Mouse (Mus musculus) midbrain, postnatal 0 days (tissue): ENCODE data around the gene Macrod1. TPM values are rescaled to one million over a fixed set of nuclear protein-coding genes. Genes with fewer than 3 reads are reported as not detected.
A peak's percentile ranks its signal among the peaks of the same experiment; 100 is the strongest.

ENCODE experiments used
- ATAC-seq: fragments of 200-750 bp; cut with Nextera tagmentation; 2 replicates; pipeline ENCODE4 v1.8.0; 2017; ENCODE audit warnings: moderate number of reproducible peaks, mild to moderate bottlenecking, moderate TSS enrichment, moderate library complexity; ENCODE audit not compliant: low FRiP score
- DNase-seq: peaks from one replicate; pipeline ENCODE4 v3.0.0-alpha.2; 2015; ENCODE audit warnings: low spot score
- H3K27ac ChIP-seq: fragments of 300-500 bp; sonication (generic); 2 replicates; pipeline ENCODE4 v1.5.1; 2014; ENCODE audit warnings: low read depth, mild to moderate bottlenecking, low read length, mixed read lengths
- H3K27me3 ChIP-seq: fragments of 300-500 bp; sonication (generic); 2 replicates; pipeline ENCODE4 v1.6.1; 2014; ENCODE audit warnings: low read length, control low read depth, mixed read lengths; ENCODE audit not compliant: insufficient read depth
- H3K36me3 ChIP-seq: fragments of 300-500 bp; sonication (generic); 2 replicates; pipeline ENCODE4 v1.6.1; 2014; ENCODE audit warnings: low read length, control low read depth, mixed read lengths; ENCODE audit not compliant: insufficient read depth
- H3K4me1 ChIP-seq: fragments of 300-500 bp; sonication (generic); 2 replicates; pipeline ENCODE4 v1.6.1; 2014; ENCODE audit warnings: mild to moderate bottlenecking, control low read depth, antibody characterized with exemption, low read length, mixed read lengths; ENCODE audit not compliant: insufficient read depth
- H3K4me2 ChIP-seq: fragments of 300-500 bp; sonication (generic); 2 replicates; pipeline ENCODE4 v1.6.1; 2014; ENCODE audit warnings: low read depth, mild to moderate bottlenecking, low read length, mixed read lengths; ENCODE audit not compliant: poor library complexity, severe bottlenecking
- H3K4me3 ChIP-seq: fragments of 300-500 bp; sonication (generic); 2 replicates; pipeline ENCODE4 v1.5.1; 2014; ENCODE audit warnings: low read depth, mild to moderate bottlenecking, low read length, moderate library complexity
- H3K9ac ChIP-seq: fragments of 300-500 bp; sonication (generic); replicated peaks from 2 replicates; pipeline ENCODE4 v1.6.1; 2014; ENCODE audit warnings: mild to moderate bottlenecking, low read length, moderate library complexity, mixed read lengths; ENCODE audit not compliant: poor library complexity, severe bottlenecking
- H3K9me3 ChIP-seq: fragments of 300-500 bp; sonication (generic); 2 replicates; pipeline ENCODE4 v1.6.1; 2016; ENCODE audit warnings: low read length, control low read depth
- CTCF ChIP-seq: IDR thresholded peaks from 2 replicates; pipeline ENCODE4 v1.5.1; 2016; ENCODE audit warnings: antibody characterized with exemption, mild to moderate bottlenecking
- WGBS: fragments of 180-500 bp; shearing (Covaris S2); extraction: QIAGEN DNeasy Blood & Tissue Kit; methylation state at CpG from one replicate; pipeline ENCODE4 v1.1.7; 2014; 5-methylcytosine and 5-hydroxymethylcytosine counted together
- polyA plus RNA-seq: library from polyadenylated mRNA; unstranded; fragments of >200 nt; fragmentation: Nextera tagmentation; extraction: Ambion mirVana; gene quantifications from 2 replicates; pipeline ENCODE4 v1.2.1, GENCODE M21; 2015
- total RNA-seq: library from RNA; depleted of rRNA; stranded (reverse); fragments of >200 nt; gene quantifications from 2 replicates; pipeline ENCODE4 v1.2.3, GENCODE M21; 2014

Gene Macrod1
- total and polyA plus RNA-seq, 2 experiments from 2014 or later = 1.4 to 6.2 TPM

DNA sequence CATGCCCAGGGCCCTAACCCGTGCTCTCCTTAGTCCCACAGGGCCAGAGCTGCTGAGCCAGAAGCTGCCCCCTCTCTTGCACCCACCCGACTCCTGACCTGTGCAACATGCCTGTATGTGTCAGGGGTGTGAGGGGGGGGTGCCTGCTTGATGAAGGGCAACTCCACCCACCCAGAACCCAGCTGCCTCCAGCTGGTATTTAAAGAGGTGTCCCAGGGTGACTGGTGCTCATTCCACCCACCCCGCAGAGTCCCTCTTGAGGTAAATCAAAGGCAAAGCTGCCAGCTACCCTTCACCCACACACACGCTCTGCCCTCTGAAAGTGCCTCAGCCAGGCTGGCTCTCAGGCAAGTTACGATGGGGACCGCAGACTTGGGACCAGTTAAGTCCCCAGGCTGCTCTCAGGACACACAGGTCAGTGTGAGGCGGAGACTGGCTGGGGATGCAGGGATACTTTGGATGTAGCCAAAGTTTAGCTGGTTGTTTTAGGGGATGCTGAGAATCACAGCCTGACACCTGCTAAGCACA is 92.6 kb downstream of the Macrod1 start:
- H3K4me1 ChIP-seq = no peaks in the 10 kb centered on the region; the same call in 1 of the 2 replicates
- no peak overlapping the region for H3K27ac ChIP-seq
- 0 out of 2 replicates have a peak overlapping the region, but pooled peaks have one; percentile 29 for H3K9ac ChIP-seq
- no peak for ATAC-seq
- no peak for DNase-seq
- no peak overlapping the region for H3K4me2 ChIP-seq
- WGBS = 64% methylated on average over 7 of the region's 7 CpGs
- no peaks in the 10 kb centered on the region for H3K36me3 ChIP-seq
- TF ChIP-seq CTCF = no peak
- H3K4me3 ChIP-seq = no peak overlapping the region
- H3K27me3 ChIP-seq = no peaks in the 10 kb centered on the region
- H3K9me3 ChIP-seq = no peaks in the 10 kb centered on the region

DNA sequence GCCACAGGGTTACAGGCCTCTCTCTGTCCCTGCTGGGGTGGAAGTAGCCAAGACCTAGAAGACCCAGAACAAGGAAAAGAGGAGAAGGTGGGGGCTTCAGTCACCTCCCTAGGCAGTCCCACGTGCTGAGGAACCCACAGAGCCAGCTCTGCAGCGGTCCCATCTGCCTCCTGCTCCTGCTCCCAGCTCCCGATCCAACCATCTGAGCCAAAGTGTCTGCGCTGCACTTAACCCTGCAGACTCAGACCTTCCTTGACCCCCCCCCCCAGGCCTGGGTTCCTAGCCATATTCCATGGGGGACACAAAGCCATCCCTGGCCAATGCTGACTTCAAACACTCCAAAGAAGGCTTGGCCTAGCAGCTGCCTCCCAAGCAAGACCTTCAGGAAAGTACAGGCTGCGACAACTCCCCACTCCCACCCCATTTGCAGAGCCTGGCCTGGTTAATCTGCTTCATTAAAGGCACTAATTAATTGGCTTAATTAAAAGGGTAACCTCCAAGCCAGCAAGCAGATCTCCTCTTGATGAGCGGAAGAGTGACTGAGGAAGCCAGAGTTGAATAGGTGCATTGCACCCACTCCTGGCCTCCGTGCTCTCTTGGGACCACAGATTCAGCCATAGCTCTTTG is 94.8 kb downstream of the Macrod1 start:
- WGBS = 77% methylated on average over 7 of the region's 7 CpGs
- no peak for DNase-seq

DNA sequence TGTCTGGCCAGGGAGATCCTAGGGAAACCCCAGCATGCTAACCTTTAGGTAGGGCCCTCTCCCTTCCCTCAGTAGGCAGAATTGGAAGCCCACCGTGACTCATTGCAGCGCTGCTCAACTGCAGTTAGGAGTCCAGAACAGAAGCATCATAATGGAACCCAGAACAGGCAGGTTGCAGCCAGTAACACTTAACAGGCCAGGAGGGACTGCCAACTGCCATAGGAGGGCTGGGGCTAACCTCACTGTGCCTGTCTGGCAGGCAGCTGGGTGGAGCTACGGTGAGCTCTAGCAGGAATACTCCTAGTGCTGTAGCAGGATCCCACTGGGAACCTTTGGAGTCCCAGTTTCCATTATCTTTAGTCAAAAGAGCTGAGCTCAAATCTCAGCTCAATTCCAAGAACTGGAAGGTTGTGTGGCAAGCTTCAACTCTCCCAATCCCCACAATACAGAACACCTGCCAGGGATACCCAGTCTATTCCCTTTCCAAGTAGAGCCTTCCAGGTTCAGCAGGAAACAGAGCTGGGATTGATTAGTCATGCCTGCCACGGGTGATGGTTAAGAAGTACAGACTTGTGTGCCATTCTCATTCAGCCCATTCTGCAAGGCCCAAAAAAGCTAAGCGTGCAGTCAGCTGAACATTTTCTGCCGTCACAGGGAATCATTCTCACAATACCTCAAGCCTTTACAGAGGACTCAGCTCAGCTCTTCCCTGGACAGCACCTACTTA is 95.5 kb downstream of the Macrod1 start:
- Histone ChIP-seq H3K4me3 (no peak overlapping the region), H3K4me2 (no peak overlapping the region)
- 76% methylated on average over 6 of the region's 6 CpGs for WGBS

More for the DNA sequence above, 94.8 kb downstream of the Macrod1 start:
- H3K36me3 ChIP-seq = no peaks in the 10 kb centered on the region
- H3K27me3 ChIP-seq = no peaks in the 10 kb centered on the region
- H3K4me3 ChIP-seq = no peak overlapping the region
- no peaks in the 10 kb centered on the region; the same call in 1 of the 2 replicates for H3K4me1 ChIP-seq
- TF ChIP-seq CTCF = no peak
- no peak for ATAC-seq
- no peak overlapping the region for H3K27ac ChIP-seq
- no peak overlapping the region for H3K4me2 ChIP-seq
- no peak overlapping the region for H3K9ac ChIP-seq
- no peaks in the 10 kb centered on the region for H3K9me3 ChIP-seq

DNA sequence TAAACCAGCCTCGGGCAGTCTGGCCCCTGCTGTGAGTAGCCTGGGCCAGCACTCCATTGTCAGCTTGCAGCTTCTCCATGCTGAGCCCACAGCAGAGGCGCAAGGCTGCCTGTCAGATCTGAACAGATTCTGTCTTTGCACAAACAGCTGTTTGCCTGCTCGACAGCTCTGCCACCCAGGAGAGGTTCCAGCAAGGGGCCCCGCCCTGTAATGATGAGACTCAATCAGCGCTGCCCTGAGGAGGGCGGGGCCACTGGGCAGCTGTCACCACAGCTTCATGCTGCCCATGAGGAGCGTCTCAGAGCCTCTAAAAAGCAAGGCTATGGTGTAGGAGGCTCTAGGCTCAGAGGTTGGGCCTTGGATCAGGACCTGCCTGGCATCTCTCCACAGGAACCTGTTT is 96.6 kb downstream of the Macrod1 start:
- ATAC-seq = no peak
- WGBS = 37% methylated on average over 7 of the region's 7 CpGs
- Histone ChIP-seq H3K9ac (no peak overlapping the region), H3K4me1 (peaks cover 8% of the 10 kb centered on the region; the same call in 1 of the 2 replicates), H3K9me3 (no peaks in the 10 kb centered on the region), H3K36me3 (no peaks in the 10 kb centered on the region), H3K27ac (no peak overlapping the region), H3K4me2 (no peak overlapping the region), H3K27me3 (no peaks in the 10 kb centered on the region), H3K4me3 (no peak overlapping the region)
- no peak for TF ChIP-seq CTCF
- DNase-seq = no peak

More for the DNA sequence above, 95.5 kb downstream of the Macrod1 start:
- TF ChIP-seq CTCF = no peak
- Histone ChIP-seq H3K27ac (no peak overlapping the region), H3K9ac (no peak overlapping the region), H3K27me3 (no peaks in the 10 kb centered on the region), H3K9me3 (no peaks in the 10 kb centered on the region), H3K36me3 (no peaks in the 10 kb centered on the region), H3K4me1 (peaks cover 2% of the 10 kb centered on the region; the same call in 1 of the 2 replicates)
- ATAC-seq (no peak), DNase-seq (no peak)

DNA sequence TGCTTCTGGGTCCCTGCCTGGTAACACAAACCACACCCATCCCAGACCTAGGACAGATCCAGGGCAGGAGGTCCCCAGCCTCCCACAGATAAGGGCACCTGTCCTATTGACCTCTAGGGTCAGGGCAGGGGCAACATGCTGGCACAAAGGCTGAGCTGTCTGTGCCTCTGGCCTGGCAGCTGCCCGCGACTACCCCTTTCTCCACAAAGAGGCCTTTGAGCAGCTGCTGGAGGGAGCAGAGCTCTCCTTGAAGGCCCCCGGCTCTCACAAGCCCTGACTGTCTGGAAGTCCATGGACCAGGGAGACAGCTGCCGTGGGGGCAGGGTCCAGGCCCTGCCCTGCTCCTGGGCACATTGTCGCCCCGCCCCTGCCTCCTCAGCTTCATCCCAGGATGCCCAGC is 98.6 kb downstream of the Macrod1 start:
- DNase-seq (peak; percentile 66), ATAC-seq (peak; percentile 19; the same call in 1 of the 2 replicates)
- TF ChIP-seq CTCF = no peak
- H3K4me1 ChIP-seq = peaks cover 8% of the 10 kb centered on the region; the same call in 1 of the 2 replicates
- no peak overlapping the region for H3K4me3 ChIP-seq
- H3K27ac ChIP-seq = no peak overlapping the region
- H3K36me3 ChIP-seq = no peaks in the 10 kb centered on the region
- H3K4me2 ChIP-seq = no peak overlapping the region
- no peaks in the 10 kb centered on the region for H3K9me3 ChIP-seq
- WGBS = 53% methylated on average over 6 of the region's 6 CpGs
- no peaks in the 10 kb centered on the region for H3K27me3 ChIP-seq
- H3K9ac ChIP-seq = no peak overlapping the region

DNA sequence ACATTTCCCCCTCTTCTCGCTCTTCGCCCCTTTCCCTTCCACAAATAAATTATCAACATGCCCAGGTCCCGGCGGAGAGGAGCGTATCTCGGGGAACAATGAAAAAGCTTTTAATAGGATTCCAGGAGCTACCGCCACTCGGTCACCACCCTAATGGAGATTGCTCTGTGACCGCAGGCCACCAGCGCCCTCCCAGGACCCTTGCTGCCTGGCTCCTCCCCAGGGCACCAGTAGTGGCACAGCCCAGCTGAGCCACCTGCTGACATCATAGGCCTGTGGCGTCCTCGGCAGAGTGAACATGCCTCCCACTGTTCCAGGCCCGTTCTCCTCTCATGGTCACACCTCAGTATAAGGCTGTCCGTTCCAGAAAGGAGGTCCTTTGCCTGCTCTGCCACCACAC is 101.1 kb downstream of the Macrod1 start:
- DNase-seq = no peak
- Histone ChIP-seq H3K27ac (no peak overlapping the region), H3K36me3 (no peaks in the 10 kb centered on the region), H3K9me3 (no peaks in the 10 kb centered on the region), H3K9ac (no peak overlapping the region), H3K4me1 (peaks cover 11% of the 10 kb centered on the region; the same call in 1 of the 2 replicates), H3K4me3 (no peak overlapping the region), H3K4me2 (0 out of 2 replicates have a peak overlapping the region, but pooled peaks have one; percentile 15), H3K27me3 (no peaks in the 10 kb centered on the region)
- no peak for ATAC-seq
- WGBS = 19% methylated on average over 14 of the region's 14 CpGs
- no peak for TF ChIP-seq CTCF
